Mouse (Mus musculus) cerebellum, adult 2 months (tissue): ENCODE data around the gene Zp1.

Experiments
- CTCF ChIP-seq: fragments of 200-500 bp; IDR thresholded peaks from 2 replicates; pipeline ENCODE4 v1.5.1; 2011; ENCODE audit warnings: low read depth, mild to moderate bottlenecking, control low read depth, low read length, moderate library complexity, borderline replicate concordance; ENCODE audit not compliant: insufficient read depth
- POLR2A ChIP-seq: fragments of 200-500 bp; IDR thresholded peaks from 2 replicates; pipeline ENCODE4 v1.6.1; 2011; ENCODE audit warnings: low read length, control low read depth, borderline replicate concordance; ENCODE audit not compliant: insufficient read depth

GRCm38 (mm10) chr19:10881426-10882154 lies 38.8 kb downstream of the Zp1 start, which contains the start of gene Tmem109:
- TF ChIP-seq POLR2A = peak; percentile 68; the same call in 1 of the 2 replicates
- TF ChIP-seq CTCF = peak; percentile 18; the same call in 1 of the 2 replicates
